Mouse (Mus musculus): ENCODE results near the gene Trim54. TPM values are rescaled to one million over a fixed set of nuclear protein-coding genes. Genes with fewer than 3 reads are reported as not detected.

Trim54 gene
- total RNA-seq, 2 experiments from 2014 or later: not detected

DNA sequence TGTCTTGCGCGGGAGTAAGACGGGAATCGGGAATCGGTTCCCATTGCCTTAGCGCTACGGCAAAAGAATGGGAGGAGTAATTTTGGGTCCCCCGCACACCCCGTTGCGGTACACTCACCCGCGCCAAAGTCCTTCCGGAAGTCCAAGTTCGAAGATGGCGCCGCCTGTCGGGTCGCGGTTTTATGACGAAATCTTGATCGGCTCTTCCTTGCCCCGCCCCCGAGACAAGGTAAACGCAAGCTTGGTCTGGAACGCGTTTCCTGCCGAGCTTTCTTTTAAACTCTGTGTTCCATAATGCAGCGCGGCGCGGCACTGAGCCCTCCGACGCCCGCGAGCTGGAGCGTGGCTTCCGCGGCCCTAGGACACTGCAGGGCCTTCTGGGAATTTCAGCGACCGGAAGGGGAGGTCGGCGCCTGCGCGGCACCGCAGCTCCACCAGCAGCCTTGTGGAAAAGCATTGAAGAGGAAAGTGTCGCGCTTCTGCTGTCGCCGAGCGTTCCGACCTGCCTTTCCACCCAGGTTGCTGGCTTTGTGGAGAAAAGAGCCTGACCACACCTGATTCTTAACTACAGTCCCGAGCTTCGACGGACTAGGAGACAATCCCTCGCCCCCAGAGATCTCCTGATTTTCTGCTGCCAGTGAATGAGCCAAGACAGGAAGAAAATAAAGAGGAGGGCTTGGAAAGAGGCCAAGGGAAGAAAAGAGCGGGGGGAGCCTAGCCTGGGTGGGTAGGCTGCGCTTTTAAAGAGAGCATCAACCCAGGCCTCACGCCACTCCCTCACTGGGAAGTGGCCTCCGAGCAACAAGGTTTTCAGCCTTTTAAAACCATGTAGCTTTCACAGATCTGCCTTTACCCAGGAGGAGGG lies 63.5 kb downstream of the Trim54 start, which contains the start of the genes Gm29609 and Gtf3c2:
Gene Gm29609, minus strand, starts transcription at position 146 of the 865 bp plus-strand sequence.
Gene Gtf3c2, minus strand, starts transcription at position 379 of the 865 bp plus-strand sequence.
- ATAC-seq (ENCODE audit: poor library complexity, severe bottlenecking): peak; percentile 91

DNA sequence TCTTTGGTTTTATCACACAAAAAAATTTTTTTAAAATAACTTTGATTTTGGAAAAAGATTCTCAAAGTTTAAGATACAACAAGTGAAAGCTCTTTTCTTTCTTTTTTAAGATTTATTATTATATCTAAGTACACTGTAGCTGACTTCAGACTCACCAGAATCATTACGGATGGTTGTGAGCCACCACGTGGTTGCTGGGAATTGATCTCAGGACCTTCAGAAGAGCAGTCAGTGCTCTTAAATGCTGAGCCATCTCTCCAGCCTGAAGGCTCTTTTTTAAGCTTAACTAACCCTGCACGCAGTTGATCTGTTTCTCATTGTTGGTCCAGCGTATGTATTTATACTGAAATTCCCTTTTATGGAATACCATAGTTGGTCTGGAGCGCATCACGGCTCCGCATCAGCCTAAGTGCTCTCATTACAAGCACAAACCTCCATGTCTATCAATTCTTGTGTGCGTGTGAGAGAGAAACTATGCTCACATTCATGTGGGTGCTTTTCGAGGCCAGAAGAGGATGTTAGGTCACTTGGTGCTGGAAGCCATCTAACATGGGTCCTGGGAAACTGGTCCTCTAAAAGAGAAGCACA lies 64.8 kb downstream of the Trim54 start:
- no peak for ATAC-seq (ENCODE audit: poor library complexity, severe bottlenecking)

DNA sequence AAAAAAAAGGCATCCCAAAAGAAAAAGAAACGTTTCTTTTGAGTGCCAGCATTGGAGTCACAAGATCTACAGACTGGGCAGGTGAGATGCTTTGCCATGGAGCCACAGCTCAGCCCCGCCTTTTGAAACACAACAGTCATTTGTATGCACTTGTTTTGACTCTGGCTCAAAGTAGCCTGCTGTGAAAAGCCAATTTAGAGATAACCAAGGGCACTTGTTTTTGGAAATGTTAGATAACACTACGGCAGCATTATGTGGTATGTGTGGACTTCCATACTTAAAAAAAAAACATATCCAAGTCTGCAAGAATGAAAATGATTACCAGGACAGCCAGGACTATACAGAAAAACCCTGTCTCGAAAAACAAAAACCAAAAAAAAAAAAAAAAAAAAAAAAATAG lies 67.2 kb downstream of the Trim54 start:
- no peak for ATAC-seq (ENCODE audit: poor library complexity, severe bottlenecking)

Other genes starting within 250 kb of the Trim54 start
- 11.9 and 20.2 TPM in 2 replicates for gene Tmem214, start 248.7 kb upstream of the Trim54 start, total RNA-seq (2015)
- gene Tmem214, start 248.7 kb upstream of the Trim54 start, total RNA-seq (2017): 14.0 and 16.9 TPM in 2 replicates
- gene Agbl5, start 228.0 kb upstream of the Trim54 start, total RNA-seq (2015): 5.7 and 7.1 TPM in 2 replicates
- gene Agbl5, start 228.0 kb upstream of the Trim54 start, total RNA-seq (2017): 3.6 and 3.9 TPM in 2 replicates
- gene Ost4, start 208.9 kb upstream of the Trim54 start, total RNA-seq (2015): 342 and 413 TPM in 2 replicates
- 286 and 294 TPM in 2 replicates for gene Ost4, start 208.9 kb upstream of the Trim54 start, total RNA-seq (2017)
- 20.2 and 20.3 TPM in 2 replicates for gene Emilin1, start 203.3 kb upstream of the Trim54 start, total RNA-seq (2015)
- gene Emilin1, start 203.3 kb upstream of the Trim54 start, total RNA-seq (2017): 25.5 and 35.5 TPM in 2 replicates
- gene Khk, start 195.3 kb upstream of the Trim54 start, total RNA-seq (2015): 92.3 and 93.8 TPM in 2 replicates
- 52.7 and 70.7 TPM in 2 replicates for gene Khk, start 195.3 kb upstream of the Trim54 start, total RNA-seq (2017)
- not detected in 2 replicates for gene Cgref1, start 171.1 kb upstream of the Trim54 start, total RNA-seq (2015)
- gene Cgref1, start 171.1 kb upstream of the Trim54 start, total RNA-seq (2017): not detected in 2 replicates
- 66.3 and 72.1 TPM in 2 replicates for gene Preb, start 156.4 kb upstream of the Trim54 start, total RNA-seq (2015)
- 45.8 and 57.3 TPM in 2 replicates for gene Preb, start 156.4 kb upstream of the Trim54 start, total RNA-seq (2017)
- not detected in 2 replicates for gene Tcf23, start 148.1 kb upstream of the Trim54 start, total RNA-seq (2015)
- gene Tcf23, start 148.1 kb upstream of the Trim54 start, total RNA-seq (2017): not detected in 2 replicates
- gene Atraid, start 68.4 kb upstream of the Trim54 start, total RNA-seq (2015): 113 and 132 TPM in 2 replicates
- 88.5 and 103 TPM in 2 replicates for gene Atraid, start 68.4 kb upstream of the Trim54 start, total RNA-seq (2017)
- gene Slc5a6, start 67.8 kb upstream of the Trim54 start, total RNA-seq (2015): 0.41 and 2.0 TPM in 2 replicates
- 1.3 and 1.4 TPM in 2 replicates for gene Slc5a6, start 67.8 kb upstream of the Trim54 start, total RNA-seq (2017)
- 5.1 and 9.4 TPM in 2 replicates for gene Cad, start 61.9 kb upstream of the Trim54 start, total RNA-seq (2015)
- 5.4 and 7.5 TPM in 2 replicates for gene Cad, start 61.9 kb upstream of the Trim54 start, total RNA-seq (2017)
- gene Dnajc5g, start 10.4 kb upstream of the Trim54 start, total RNA-seq (2015): not detected in 2 replicates
- gene Dnajc5g, start 10.4 kb upstream of the Trim54 start, total RNA-seq (2017): not detected in 2 replicates
- gene Slc30a3, start 8.5 kb upstream of the Trim54 start, total RNA-seq (2015): not detected in 2 replicates
- not detected in 2 replicates for gene Slc30a3, start 8.5 kb upstream of the Trim54 start, total RNA-seq (2017)
- gene Ucn, start 22.1 kb downstream of the Trim54 start, total RNA-seq (2015): not detected in 2 replicates
- gene Ucn, start 22.1 kb downstream of the Trim54 start, total RNA-seq (2017): not detected in 2 replicates
- 30.3 and 40.5 TPM in 2 replicates for gene Mpv17, start 37.5 kb downstream of the Trim54 start, total RNA-seq (2015)
- 26.1 and 27.0 TPM in 2 replicates for gene Mpv17, start 37.5 kb downstream of the Trim54 start, total RNA-seq (2017)
- 0.22 and 1.3 TPM in 2 replicates for gene Gm29609, start 63.2 kb downstream of the Trim54 start, total RNA-seq (2015)
- gene Gm29609, start 63.2 kb downstream of the Trim54 start, total RNA-seq (2017): 0.29 TPM in 1 of 2 replicates, not detected in the other
- gene Gtf3c2, start 63.4 kb downstream of the Trim54 start, total RNA-seq (2015): 58.8 and 63.2 TPM in 2 replicates
- gene Gtf3c2, start 63.4 kb downstream of the Trim54 start, total RNA-seq (2017): 43.0 and 43.1 TPM in 2 replicates
- gene Snx17, start 76.5 kb downstream of the Trim54 start, total RNA-seq (2015): 52.3 and 65.5 TPM in 2 replicates
- 33.4 and 45.2 TPM in 2 replicates for gene Snx17, start 76.5 kb downstream of the Trim54 start, total RNA-seq (2017)
- gene Eif2b4, start 76.7 kb downstream of the Trim54 start, total RNA-seq (2015): 21.9 and 25.2 TPM in 2 replicates
- gene Eif2b4, start 76.7 kb downstream of the Trim54 start, total RNA-seq (2017): 21.3 and 31.5 TPM in 2 replicates
- 8.9 and 10.1 TPM in 2 replicates for gene Zfp513, start 85.6 kb downstream of the Trim54 start, total RNA-seq (2015)
- 7.2 and 8.1 TPM in 2 replicates for gene Zfp513, start 85.6 kb downstream of the Trim54 start, total RNA-seq (2017)
- gene Ppm1g, start 104.0 kb downstream of the Trim54 start, total RNA-seq (2015): 54.8 and 69.0 TPM in 2 replicates
- 107 and 121 TPM in 2 replicates for gene Ppm1g, start 104.0 kb downstream of the Trim54 start, total RNA-seq (2017)
- gene Nrbp1, start 124.2 kb downstream of the Trim54 start, total RNA-seq (2015): 57.2 and 64.1 TPM in 2 replicates
- 112 and 114 TPM in 2 replicates for gene Nrbp1, start 124.2 kb downstream of the Trim54 start, total RNA-seq (2017)
- gene Gm9970, start 124.5 kb downstream of the Trim54 start, total RNA-seq (2015): not detected in 2 replicates
- not detected in 2 replicates for gene Gm9970, start 124.5 kb downstream of the Trim54 start, total RNA-seq (2017)
- 5.1 and 5.4 TPM in 2 replicates for gene Krtcap3, start 135.0 kb downstream of the Trim54 start, total RNA-seq (2015)
- 3.6 and 6.7 TPM in 2 replicates for gene Krtcap3, start 135.0 kb downstream of the Trim54 start, total RNA-seq (2017)
- gene Ift172, start 174.4 kb downstream of the Trim54 start, total RNA-seq (2015): 9.6 and 13.6 TPM in 2 replicates
- 14.2 and 25.0 TPM in 2 replicates for gene Ift172, start 174.4 kb downstream of the Trim54 start, total RNA-seq (2017)
- gene Fndc4, start 179.4 kb downstream of the Trim54 start, total RNA-seq (2015): not detected in 2 replicates
- gene Fndc4, start 179.4 kb downstream of the Trim54 start, total RNA-seq (2017): not detected in 2 replicates
- not detected in 2 replicates for gene Gckr, start 180.7 kb downstream of the Trim54 start, total RNA-seq (2015)
- not detected in 2 replicates for gene Gckr, start 180.7 kb downstream of the Trim54 start, total RNA-seq (2017)

Measured in megakaryocyte, adult 5-6 weeks (primary cell).